ENCODE assay signal across 9 mouse cellular contexts in the genomic region with DNA sequence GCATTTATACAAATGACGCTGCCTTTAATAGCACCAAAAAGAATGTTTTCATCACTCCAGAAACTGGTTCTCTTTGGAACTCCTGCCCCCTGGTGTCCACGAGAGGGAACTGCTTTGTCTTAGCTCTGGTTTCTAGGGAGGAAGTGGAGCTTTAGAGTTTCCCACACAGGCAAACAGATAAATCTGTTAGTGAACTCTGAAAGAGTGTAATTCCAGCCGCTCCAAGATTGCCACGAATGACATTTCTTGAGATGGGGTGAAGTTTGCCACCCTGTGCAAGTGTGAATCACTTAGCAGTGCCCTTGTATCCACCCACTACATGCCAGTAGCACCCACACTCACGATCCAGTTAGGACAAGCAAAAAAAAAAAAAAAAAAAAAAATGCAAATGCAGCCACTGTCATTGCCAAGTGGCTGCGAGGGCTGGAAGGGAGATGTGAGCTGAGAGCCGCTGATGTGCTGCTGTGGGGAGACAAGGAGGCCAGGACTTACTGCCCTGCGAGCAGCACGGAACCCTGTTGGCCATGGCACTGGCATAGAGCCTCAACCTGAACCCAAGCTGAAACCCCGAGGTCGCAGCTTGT. TPM values are rescaled to one million over a fixed set of nuclear protein-coding genes. Genes with fewer than 3 reads are reported as not detected.
A peak's percentile ranks its signal among the peaks of the same experiment; 100 is the strongest.
DNase-seq lines count a peak whose midpoint lies in the region; ATAC-seq lines count a peak whose summit lies in the region.
"Had no signal": no experiment of that assay in that cellular context is flagged by ENCODE, and none has a peak within 500 bp of the region (broad histone marks: within the 10 kb centered on the region; RNA-seq: fewer than 3 reads in every experiment).

No protein-coding gene starts in this region.

- no peak overlapping the region for H3K9ac ChIP-seq in liver, embryonic 11.5 days (ENCODE audit: low read depth, low read length)
- no peak overlapping the region for H3K9ac ChIP-seq in midbrain, embryonic 14.5 days (replicated peaks; ENCODE audit: low read length)
- H3K9ac ChIP-seq: embryonic facial prominence, embryonic 13.5 days had no signal

- no peaks in the 10 kb centered on the region for H3K27me3 ChIP-seq in liver, embryonic 11.5 days (replicated peaks; ENCODE audit: control insufficient read depth, insufficient read depth, low read length)
- no peaks in the 10 kb centered on the region for H3K27me3 ChIP-seq in midbrain, embryonic 14.5 days (ENCODE audit: control insufficient read depth, insufficient read depth, low read length)
- H3K27me3 ChIP-seq: embryonic facial prominence, embryonic 13.5 days had no signal

- no peak overlapping the region for H3K4me2 ChIP-seq in liver, embryonic 11.5 days
- H3K4me2 ChIP-seq in midbrain, embryonic 14.5 days (ENCODE audit: low read length): no peak overlapping the region
- H3K4me2 ChIP-seq: embryonic facial prominence, embryonic 13.5 days had no signal

- H3K27ac ChIP-seq in liver, embryonic 11.5 days (ENCODE audit: low read depth, low read length): no peak overlapping the region
- no peak overlapping the region for H3K27ac ChIP-seq in midbrain, embryonic 14.5 days (replicated peaks; ENCODE audit: low read depth, low read length)
- H3K27ac ChIP-seq: embryonic facial prominence, embryonic 13.5 days had no signal

- ATAC-seq in liver, embryonic 11.5 days (replicated peaks; ENCODE audit: low FRiP score): no peak
- ATAC-seq in midbrain, embryonic 14.5 days (ENCODE audit: low FRiP score, low TSS enrichment): no peak

- no peak overlapping the region for H3K4me3 ChIP-seq in liver, embryonic 11.5 days (ENCODE audit: low read depth, low read length)
- H3K4me3 ChIP-seq in midbrain, embryonic 14.5 days (replicated peaks; ENCODE audit: low read depth, low read length): no peak overlapping the region
- H3K4me3 ChIP-seq: embryonic facial prominence, embryonic 13.5 days had no signal

- no peaks in the 10 kb centered on the region for H3K4me1 ChIP-seq in liver, embryonic 11.5 days (replicated peaks; ENCODE audit: control insufficient read depth, insufficient read depth, low read length)
- H3K4me1 ChIP-seq in midbrain, embryonic 14.5 days (ENCODE audit: control insufficient read depth, insufficient read depth, low read length): no peaks in the 10 kb centered on the region

- no peaks in the 10 kb centered on the region for H3K9me3 ChIP-seq in liver, embryonic 11.5 days (ENCODE audit: control insufficient read depth, low read length)
- no peaks in the 10 kb centered on the region for H3K9me3 ChIP-seq in midbrain, embryonic 14.5 days (ENCODE audit: control insufficient read depth, low read length)
- H3K9me3 ChIP-seq: embryonic facial prominence, embryonic 13.5 days had no signal

- no peaks in the 10 kb centered on the region for H3K36me3 ChIP-seq in liver, embryonic 11.5 days (ENCODE audit: control insufficient read depth, insufficient read depth, low read length)
- no peaks in the 10 kb centered on the region for H3K36me3 ChIP-seq in midbrain, embryonic 14.5 days (ENCODE audit: control insufficient read depth, insufficient read depth, low read length)

- 46% methylated on average over 11 of the region's 11 CpGs for WGBS in liver, embryonic 11.5 days
- 53% methylated on average over 11 of the region's 11 CpGs for WGBS in midbrain, embryonic 14.5 days

- DNase-seq in liver: peak; percentile 61
- DNase-seq in liver, embryonic 11.5 days (ENCODE audit: low spot score): no peak
- DNase-seq in cerebellum, adult 18-20 months: peak; percentile 58 to 71
- DNase-seq in frontal cortex, postnatal 36 days (ENCODE audit: low spot score in 2 of 2): peak; percentile 72 to 83
- DNase-seq in induced T-regulatory cell, adult 2 months (ENCODE audit: low read depth): peak; percentile 86
- peak; percentile 53 for DNase-seq in left cerebral cortex, adult 8-10 months (ENCODE audit: low spot score in 2 of 2)
- peak; percentile 86 for DNase-seq in midbrain, embryonic 14.5 days
- DNase-seq in spleen, postnatal 10 days (ENCODE audit: low spot score in 2 of 2): peak; percentile 50 to 76

RNA-seq across cellular contexts. Expression of a gene that starts 0.7 kb away (rescaled TPM):
- not detected in 2 replicates for polyA plus RNA-seq in liver, embryonic 11.5 days (2014; fragmentation: Nextera tagmentation; extraction: Ambion mirVana)
- not detected for total RNA-seq in left cerebral cortex, adult 8-10 months (2022)
- not detected in 2 replicates for polyA plus RNA-seq in midbrain, embryonic 14.5 days (2014; fragmentation: Nextera tagmentation; extraction: Ambion mirVana)
- polyA plus RNA-seq: embryonic facial prominence, embryonic 13.5 days had no signal

RNA-seq across cellular contexts. Expression of a gene that starts 30.2 kb away (rescaled TPM):
- not detected in 2 replicates for polyA plus RNA-seq in liver, embryonic 11.5 days (2014; fragmentation: Nextera tagmentation; extraction: Ambion mirVana)
- total RNA-seq in left cerebral cortex, adult 8-10 months (2022): not detected
- not detected in 2 replicates for polyA plus RNA-seq in midbrain, embryonic 14.5 days (2014; fragmentation: Nextera tagmentation; extraction: Ambion mirVana)
- polyA plus RNA-seq: embryonic facial prominence, embryonic 13.5 days had no signal
